Comparison of ENCODE assay signal across 9 mouse cellular contexts in the genomic region with DNA sequence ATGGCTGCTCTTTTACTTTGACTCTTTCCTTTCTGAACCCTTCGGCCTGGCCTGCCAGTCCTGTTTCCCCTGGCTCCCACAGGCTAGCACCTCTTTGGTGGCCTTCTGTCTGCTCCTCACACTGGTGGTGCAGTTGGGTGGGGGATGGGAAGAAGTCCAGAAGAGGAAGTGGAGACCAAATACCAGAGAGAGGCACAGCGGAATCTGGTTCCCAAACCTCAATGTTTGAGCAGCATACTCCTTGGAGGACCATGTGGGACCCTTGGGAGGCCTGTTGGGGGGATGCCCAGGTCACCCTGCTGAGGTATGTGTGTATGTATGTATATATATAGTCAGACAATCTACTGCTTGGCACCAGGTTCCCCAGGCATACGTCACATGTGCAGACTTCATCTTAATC. TPM values are rescaled to one million over a fixed set of nuclear protein-coding genes. Genes with fewer than 3 reads are reported as not detected.
DNase-seq lines count a peak whose midpoint lies in the region; TF ChIP-seq lines count a peak whose summit lies in the region.
"Had no signal": no experiment of that assay in that cellular context is flagged by ENCODE, and none has a peak within 500 bp of the region (broad histone marks: within the 10 kb centered on the region; RNA-seq: fewer than 3 reads in every experiment).

No protein-coding gene starts in this region.

- DNase-seq in kidney, postnatal 10 days, result peak; percentile 50
- no peak for DNase-seq in kidney, adult 11 months
- no peak for DNase-seq in liver, adult 2 months (ENCODE audit: extremely low read depth, low read depth, low spot score)
- peak; percentile 63 for DNase-seq in splenic B cell, adult 2 months (ENCODE audit: low read depth, low spot score)
- no peak for DNase-seq in ovary, postnatal 36 days (ENCODE audit: low spot score)
- DNase-seq in embryo, embryonic 9.5 days (ENCODE audit: extremely low spot score), result no peak
- no peak for DNase-seq in gastrocnemius, adult 18-20 months (ENCODE audit: low spot score)

- H3K9ac ChIP-seq in liver, adult 2 months (ENCODE audit: low read depth, low read length), result 0 out of 2 replicates have a peak overlapping the region, but pooled peaks have one; percentile 32
- H3K9ac ChIP-seq: embryonic facial prominence, embryonic 13.5 days had no signal

- no peaks in the 10 kb centered on the region for H3K27me3 ChIP-seq in liver, adult 2 months (ENCODE audit: control insufficient read depth, insufficient read depth, low read length)
- no peaks in the 10 kb centered on the region for H3K27me3 ChIP-seq in splenic B cell, adult 2 months (ENCODE audit: control insufficient read depth, insufficient read depth, low read length, poor library complexity, severe bottlenecking)
- H3K27me3 ChIP-seq: embryonic facial prominence, embryonic 13.5 days had no signal

- TF ChIP-seq CTCF in bone marrow, adult 2 months (IDR thresholded peaks at IDR 0.05; ENCODE audit: control insufficient read depth, insufficient read depth, low read length), result no peak
- TF ChIP-seq CTCF in liver, adult 2 months (IDR thresholded peaks at IDR 0.05; ENCODE audit: low read depth, low read length), result no peak

- H3K4me1 ChIP-seq in bone marrow, adult 2 months (ENCODE audit: control insufficient read depth, insufficient read depth, low read length), result peaks cover 11% of the 10 kb centered on the region
- peaks cover 51% of the 10 kb centered on the region for H3K4me1 ChIP-seq in liver, adult 2 months (ENCODE audit: control insufficient read depth, insufficient read depth, low read length)

- H3K79me2 ChIP-seq in liver, adult 2 months (ENCODE audit: control insufficient read depth, insufficient read depth, low read length), result no peaks in the 10 kb centered on the region

- WGBS in bone marrow, adult 2 months, result 12% methylated on average over 3 of the region's 3 CpGs
- WGBS in liver, adult 2 months, result 69% methylated on average over 3 of the region's 3 CpGs

- H3K4me3 ChIP-seq in bone marrow, adult 2 months (replicated peaks; ENCODE audit: control insufficient read depth, low read depth, low read length), result no peak overlapping the region
- H3K4me3 ChIP-seq in liver, adult 2 months (ENCODE audit: insufficient read depth, low read depth, low read length), result no peak overlapping the region
- H3K4me3 ChIP-seq: embryonic facial prominence, embryonic 13.5 days had no signal

- no peaks in the 10 kb centered on the region for H3K36me3 ChIP-seq in liver, adult 2 months (ENCODE audit: control insufficient read depth, insufficient read depth, low read length)
- no peaks in the 10 kb centered on the region for H3K36me3 ChIP-seq in splenic B cell, adult 2 months (ENCODE audit: control insufficient read depth, insufficient read depth, low read length, poor library complexity, severe bottlenecking)
- H3K36me3 ChIP-seq: embryonic facial prominence, embryonic 13.5 days had no signal

- H3K27ac ChIP-seq in bone marrow, adult 2 months (ENCODE audit: control insufficient read depth, insufficient read depth, low read depth, low read length, poor library complexity), result peak overlapping the region; percentile 95
- H3K27ac ChIP-seq in liver, adult 2 months (replicated peaks; ENCODE audit: insufficient read depth, low read depth, low read length), result peak overlapping the region; percentile 89
- H3K27ac ChIP-seq: embryonic facial prominence, embryonic 13.5 days had no signal

- TF ChIP-seq POLR2A in bone marrow, adult 2 months (IDR thresholded peaks at IDR 0.05; ENCODE audit: borderline replicate concordance, control insufficient read depth, low read depth, low read length), result no peak
- TF ChIP-seq POLR2A in liver, adult 2 months (IDR thresholded peaks at IDR 0.05; ENCODE audit: extremely low read depth, insufficient read depth, low read length), result no peak

RNA-seq across cellular contexts. Expression of a gene that starts 21.0 kb away (rescaled TPM):
- not detected in 2 replicates for polyA plus RNA-seq in bone marrow, adult 2 months (2011; ENCODE audit: insufficient read depth, insufficient read length, low replicate concordance, missing spikeins)
- not detected in 2 replicates for total RNA-seq in liver, adult 2 months (2014; rRNA removed)
- polyA plus RNA-seq in liver, adult 2 months (2012; rRNA removed), result 0.16 TPM in 1 of 2 replicates, not detected in the other
- not detected for total RNA-seq in gastrocnemius, adult 18-20 months (2021)
- polyA plus RNA-seq: embryonic facial prominence, embryonic 13.5 days had no signal

RNA-seq across cellular contexts. Expression of a gene that starts 24.2 kb away (rescaled TPM):
- polyA plus RNA-seq in bone marrow, adult 2 months (2011; ENCODE audit: insufficient read depth, insufficient read length, low replicate concordance, missing spikeins), result 23.0 and 35.5 TPM in 2 replicates
- 37.5 and 44.2 TPM in 2 replicates for total RNA-seq in liver, adult 2 months (2014; rRNA removed)
- 27.9 and 43.0 TPM in 2 replicates for polyA plus RNA-seq in liver, adult 2 months (2012; rRNA removed)
- 1 to 10 TPM; 4.7 to 9.9 TPM for total RNA-seq in gastrocnemius, adult 18-20 months (2021)

Comparison
In these comparisons a context has a peak if more than half of its experiments do, and no peak if none do; other contexts are left out.
1. DNase-seq: peak in kidney, postnatal 10 days (single experiment) and splenic B cell, adult 2 months (single experiment); none in kidney, adult 11 months (single experiment), liver, adult 2 months (single experiment), ovary, postnatal 36 days (single experiment), embryo, embryonic 9.5 days (single experiment) and gastrocnemius, adult 18-20 months (single experiment).